Mouse (Mus musculus): ENCODE data around the gene Znhit3. TPM values are rescaled to one million over a fixed set of nuclear protein-coding genes. Genes with fewer than 3 reads are reported as not detected.

The Znhit3 gene
- polyA plus RNA-seq, 1 experiment: 11.0 TPM

- Histone ChIP-seq H3K4me1 (ENCODE audit: control insufficient read depth, insufficient read depth, low read length) (peaks cover 6% of the 10 kb centered on the region; the same call in 1 of the 2 replicates), H3K27me3 (replicated peaks; ENCODE audit: control insufficient read depth, insufficient read depth, low read length) (no peaks in the 10 kb centered on the region), H3K27ac (ENCODE audit: insufficient read depth, low read depth, low read length) (no peak overlapping the region), H3K4me3 (ENCODE audit: insufficient read depth, low read depth, low read length) (no peak overlapping the region), H3K36me3 (ENCODE audit: control insufficient read depth, insufficient read depth, low read length) (peaks cover 5% of the 10 kb centered on the region; the same call in 1 of the 2 replicates)
- no peak for DNase-seq
- no peak for TF ChIP-seq CTCF (conservative IDR thresholded peaks at IDR 0.05; ENCODE audit: insufficient read depth, insufficient read length, low read depth, low read length)
- TF ChIP-seq POLR2A (IDR thresholded peaks at IDR 0.05; ENCODE audit: low read depth, low read length): no peak
- WGBS: 93% methylated on average over 8 of the region's 8 CpGs
Observed at GRCm38 (mm10) chr11:84888025-84888424, 28.1 kb downstream of the Znhit3 start.

GRCm38 (mm10) chr11:84886767-84887511, 29.2 kb downstream of the Znhit3 start:
- TF ChIP-seq CTCF (conservative IDR thresholded peaks at IDR 0.05; ENCODE audit: insufficient read depth, insufficient read length, low read depth, low read length) (no peak), POLR2A (IDR thresholded peaks at IDR 0.05; ENCODE audit: low read depth, low read length) (no peak)
- peak; percentile 40 for DNase-seq
- WGBS: 71% methylated on average over 11 of the region's 11 CpGs
- Histone ChIP-seq H3K4me1 (ENCODE audit: control insufficient read depth, insufficient read depth, low read length) (peaks cover 6% of the 10 kb centered on the region; the same call in 1 of the 2 replicates), H3K4me3 (ENCODE audit: insufficient read depth, low read depth, low read length) (no peak overlapping the region), H3K36me3 (ENCODE audit: control insufficient read depth, insufficient read depth, low read length) (peaks cover 5% of the 10 kb centered on the region; the same call in 1 of the 2 replicates), H3K27ac (ENCODE audit: insufficient read depth, low read depth, low read length) (peak overlapping the region; percentile 78), H3K27me3 (replicated peaks; ENCODE audit: control insufficient read depth, insufficient read depth, low read length) (no peaks in the 10 kb centered on the region)

GRCm38 (mm10) chr11:84886236-84886635, 29.9 kb downstream of the Znhit3 start:
- peak; percentile 67 for DNase-seq
- Histone ChIP-seq H3K27ac (ENCODE audit: insufficient read depth, low read depth, low read length) (peak overlapping the region; percentile 78), H3K4me1 (ENCODE audit: control insufficient read depth, insufficient read depth, low read length) (peaks cover 6% of the 10 kb centered on the region; the same call in 1 of the 2 replicates), H3K4me3 (ENCODE audit: insufficient read depth, low read depth, low read length) (no peak overlapping the region), H3K27me3 (replicated peaks; ENCODE audit: control insufficient read depth, insufficient read depth, low read length) (no peaks in the 10 kb centered on the region), H3K36me3 (ENCODE audit: control insufficient read depth, insufficient read depth, low read length) (peaks cover 5% of the 10 kb centered on the region; the same call in 1 of the 2 replicates)
- TF ChIP-seq CTCF (conservative IDR thresholded peaks at IDR 0.05; ENCODE audit: insufficient read depth, insufficient read length, low read depth, low read length) (no peak), POLR2A (IDR thresholded peaks at IDR 0.05; ENCODE audit: low read depth, low read length) (no peak)
- WGBS: 65% methylated on average over 5 of the region's 5 CpGs

- Histone ChIP-seq H3K4me3 (ENCODE audit: insufficient read depth, low read depth, low read length) (no peak overlapping the region), H3K27me3 (replicated peaks; ENCODE audit: control insufficient read depth, insufficient read depth, low read length) (no peaks in the 10 kb centered on the region), H3K27ac (ENCODE audit: insufficient read depth, low read depth, low read length) (peak overlapping the region; percentile 9; the same call in 1 of the 2 replicates), H3K36me3 (ENCODE audit: control insufficient read depth, insufficient read depth, low read length) (peaks cover 5% of the 10 kb centered on the region; the same call in 1 of the 2 replicates), H3K4me1 (ENCODE audit: control insufficient read depth, insufficient read depth, low read length) (peaks cover 6% of the 10 kb centered on the region; the same call in 1 of the 2 replicates)
- WGBS: 81% methylated on average over 4 of the region's 4 CpGs
- no peak for TF ChIP-seq POLR2A (IDR thresholded peaks at IDR 0.05; ENCODE audit: low read depth, low read length)
- no peak for TF ChIP-seq CTCF (conservative IDR thresholded peaks at IDR 0.05; ENCODE audit: insufficient read depth, insufficient read length, low read depth, low read length)
- DNase-seq: no peak
Observed at GRCm38 (mm10) chr11:84885238-84885637, 30.9 kb downstream of the Znhit3 start.

GRCm38 (mm10) chr11:84882346-84882745, 33.8 kb downstream of the Znhit3 start:
- no peak for DNase-seq
- H3K27ac ChIP-seq (ENCODE audit: insufficient read depth, low read depth, low read length): no peak overlapping the region
- no peaks in the 10 kb centered on the region for H3K27me3 ChIP-seq (replicated peaks; ENCODE audit: control insufficient read depth, insufficient read depth, low read length)
- peaks cover 9% of the 10 kb centered on the region; the same call in 1 of the 2 replicates for H3K4me1 ChIP-seq (ENCODE audit: control insufficient read depth, insufficient read depth, low read length)
- H3K36me3 ChIP-seq (ENCODE audit: control insufficient read depth, insufficient read depth, low read length): peaks cover 1% of the 10 kb centered on the region; the same call in 1 of the 2 replicates
- H3K4me3 ChIP-seq (ENCODE audit: insufficient read depth, low read depth, low read length): no peak overlapping the region
- TF ChIP-seq CTCF (conservative IDR thresholded peaks at IDR 0.05; ENCODE audit: insufficient read depth, insufficient read length, low read depth, low read length) (no peak), POLR2A (IDR thresholded peaks at IDR 0.05; ENCODE audit: low read depth, low read length) (no peak)
- 94% methylated on average over 7 of the region's 7 CpGs for whole genome bisulfite sequencing

GRCm38 (mm10) chr11:84880971-84881370, 35.2 kb downstream of the Znhit3 start:
- Histone ChIP-seq H3K27me3 (replicated peaks; ENCODE audit: control insufficient read depth, insufficient read depth, low read length) (no peaks in the 10 kb centered on the region), H3K4me1 (ENCODE audit: control insufficient read depth, insufficient read depth, low read length) (peaks cover 5% of the 10 kb centered on the region; the same call in 1 of the 2 replicates), H3K4me3 (ENCODE audit: insufficient read depth, low read depth, low read length) (peak overlapping the region; percentile 85), H3K27ac (ENCODE audit: insufficient read depth, low read depth, low read length) (peak overlapping the region; percentile 87), H3K36me3 (ENCODE audit: control insufficient read depth, insufficient read depth, low read length) (peaks cover 1% of the 10 kb centered on the region; the same call in 1 of the 2 replicates)
- TF ChIP-seq CTCF (conservative IDR thresholded peaks at IDR 0.05; ENCODE audit: insufficient read depth, insufficient read length, low read depth, low read length) (no peak), POLR2A (IDR thresholded peaks at IDR 0.05; ENCODE audit: low read depth, low read length) (no peak)
- no peak for DNase-seq
- 28% methylated on average over 9 of the region's 9 CpGs for WGBS

- H3K27me3 ChIP-seq (replicated peaks; ENCODE audit: control insufficient read depth, insufficient read depth, low read length): no peaks in the 10 kb centered on the region
- DNase-seq: peak; percentile 81
- WGBS: under 1% methylated on average over 24 of the region's 24 CpGs
- H3K36me3 ChIP-seq (ENCODE audit: control insufficient read depth, insufficient read depth, low read length): no peaks in the 10 kb centered on the region; the same call in 1 of the 2 replicates
- peaks cover 3% of the 10 kb centered on the region; the same call in 1 of the 2 replicates for H3K4me1 ChIP-seq (ENCODE audit: control insufficient read depth, insufficient read depth, low read length)
- peak overlapping the region; percentile 85 for H3K4me3 ChIP-seq (ENCODE audit: insufficient read depth, low read depth, low read length)
- TF ChIP-seq CTCF (conservative IDR thresholded peaks at IDR 0.05; ENCODE audit: insufficient read depth, insufficient read length, low read depth, low read length) (peak; percentile 42), POLR2A (IDR thresholded peaks at IDR 0.05; ENCODE audit: low read depth, low read length) (no peak)
- H3K27ac ChIP-seq (ENCODE audit: insufficient read depth, low read depth, low read length): peak overlapping the region; percentile 87
Observed at GRCm38 (mm10) chr11:84880465-84880961, 35.7 kb downstream of the Znhit3 start.
